Mouse (Mus musculus) limb, embryonic 12.5 days (tissue): ENCODE data around the gene G3bp2. TPM values are rescaled to one million over a fixed set of nuclear protein-coding genes. Genes with fewer than 3 reads are reported as not detected.

Experiments
- ATAC-seq: fragments of 200-750 bp; cut with Nextera tagmentation; 2 replicates; pipeline ENCODE4 v1.8.0; 2017; ENCODE audit warnings: low read depth, moderate TSS enrichment; ENCODE audit not compliant: insufficient number of reproducible peaks, insufficient read depth, low FRiP score, low TSS enrichment
- H3K27ac ChIP-seq: fragments of 300-500 bp; sonication (generic); 2 replicates; pipeline ENCODE4 v1.5.1; 2016; ENCODE audit warnings: mild to moderate bottlenecking, moderate library complexity
- H3K27me3 ChIP-seq: fragments of 300-500 bp; sonication (generic); 2 replicates; pipeline ENCODE4 v1.6.1; 2016; ENCODE audit warnings: mild to moderate bottlenecking, moderate library complexity
- H3K36me3 ChIP-seq: fragments of 300-500 bp; sonication (generic); 2 replicates; pipeline ENCODE4 v1.6.1; 2016; ENCODE audit warnings: mild to moderate bottlenecking, moderate library complexity
- H3K4me1 ChIP-seq: fragments of 300-500 bp; sonication (generic); replicated peaks from 2 replicates; pipeline ENCODE4 v1.6.1; 2016
- H3K4me2 ChIP-seq: fragments of 300-500 bp; sonication (generic); 2 replicates; pipeline ENCODE4 v1.6.1; 2016; ENCODE audit warnings: mild to moderate bottlenecking, moderate library complexity
- H3K4me3 ChIP-seq: fragments of 300-500 bp; sonication (generic); replicated peaks from 2 replicates; pipeline ENCODE4 v1.5.1; 2016; ENCODE audit warnings: mild to moderate bottlenecking
- H3K9ac ChIP-seq: fragments of 300-500 bp; sonication (generic); replicated peaks from 2 replicates; pipeline ENCODE4 v1.6.1; 2016; ENCODE audit warnings: mild to moderate bottlenecking, moderate library complexity
- H3K9me3 ChIP-seq: fragments of 300-500 bp; sonication (generic); 2 replicates; pipeline ENCODE4 v1.6.1; 2016; ENCODE audit warnings: mild to moderate bottlenecking, moderate library complexity
- WGBS: fragments of 180-500 bp; shearing (Covaris S2); methylation state at CpG from one replicate; pipeline ENCODE4 v1.1.7; 2016; 5-methylcytosine and 5-hydroxymethylcytosine counted together
- polyA plus RNA-seq: library from polyadenylated mRNA; unstranded; fragments of >200 nt; fragmentation: Nextera tagmentation; extraction: Ambion mirVana; gene quantifications from 2 replicates; pipeline ENCODE4 v1.2.1, GENCODE M21; 2016

Gene G3bp2
- polyA plus RNA-seq, 1 experiment from 2014 or later: 226 TPM

DNA sequence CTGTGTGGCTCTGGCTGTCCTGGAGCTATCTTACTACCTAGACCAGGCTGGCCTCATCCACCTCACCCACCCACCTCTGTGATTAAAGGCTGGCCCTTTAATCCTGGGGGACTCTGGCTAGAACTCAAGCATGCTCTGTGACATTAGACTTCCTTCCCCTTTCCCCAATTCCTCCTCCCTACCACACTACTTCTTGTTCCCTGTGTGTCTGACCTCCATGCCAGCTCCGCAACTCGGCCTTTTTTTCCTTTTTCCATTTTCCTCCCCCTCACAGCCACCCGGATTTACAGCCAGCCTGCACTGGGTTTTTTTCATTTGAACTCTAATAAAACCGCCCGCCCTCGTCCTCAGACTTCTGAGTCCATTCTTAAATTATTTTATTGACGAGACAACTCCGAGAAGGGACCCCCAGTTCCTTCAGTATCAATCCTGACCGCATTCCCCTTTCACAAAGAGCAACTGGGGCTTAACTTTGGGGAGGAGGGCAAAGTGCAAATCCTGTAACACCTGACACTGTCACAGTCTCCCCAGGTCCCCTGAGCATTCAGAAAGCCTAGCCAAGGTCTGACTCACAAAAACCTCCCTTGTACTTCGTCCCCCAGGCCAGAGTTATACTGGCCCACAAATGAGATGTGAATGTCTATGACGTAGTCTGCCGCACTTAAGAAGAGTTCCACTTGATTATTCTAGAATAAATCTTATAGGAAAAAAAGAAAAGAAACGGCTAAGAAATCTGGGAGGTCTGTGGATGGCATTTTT lies 15.0 kb upstream of the G3bp2 start:
- peak; percentile 52; the same call in 1 of the 2 replicates for ATAC-seq
- peak overlapping the region; percentile 65 for H3K27ac ChIP-seq

DNA sequence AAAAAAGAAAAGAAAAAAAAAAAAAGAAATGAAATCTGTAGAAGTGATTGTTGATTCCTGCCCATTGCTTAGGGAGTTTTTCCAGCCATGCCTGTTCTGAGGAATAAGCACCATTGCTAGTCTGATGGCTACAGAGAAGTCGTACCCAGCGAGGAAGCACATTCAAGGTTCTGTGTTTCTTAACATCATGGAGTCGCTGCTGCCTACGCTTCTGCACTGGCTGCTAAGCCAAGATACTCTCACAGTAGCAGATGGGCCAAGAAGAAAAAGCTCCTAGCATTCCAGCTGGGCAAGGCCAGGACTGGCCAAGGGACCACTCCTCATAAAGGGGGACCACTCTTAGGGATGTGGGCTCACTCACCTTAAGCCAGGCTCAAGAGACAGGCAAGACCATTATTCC lies 14.3 kb upstream of the G3bp2 start:
- Histone ChIP-seq H3K9ac (no peak overlapping the region), H3K27ac (peak overlapping the region; percentile 65), H3K27me3 (no peaks in the 10 kb centered on the region), H3K4me1 (peaks cover 15% of the 10 kb centered on the region), H3K36me3 (no peaks in the 10 kb centered on the region), H3K4me3 (no peak overlapping the region), H3K4me2 (peak overlapping the region; percentile 42), H3K9me3 (no peaks in the 10 kb centered on the region)
- ATAC-seq: no peak
- WGBS: 84% methylated on average over 4 of the region's 4 CpGs

More for the DNA sequence above, 15.0 kb upstream of the G3bp2 start:
- Histone ChIP-seq H3K9ac (peak overlapping the region; percentile 12; the same call in 1 of the 2 replicates), H3K27me3 (no peaks in the 10 kb centered on the region), H3K4me3 (no peak overlapping the region), H3K4me1 (peaks cover 15% of the 10 kb centered on the region), H3K36me3 (no peaks in the 10 kb centered on the region), H3K4me2 (peak overlapping the region; percentile 42), H3K9me3 (no peaks in the 10 kb centered on the region)
- WGBS: 24% methylated on average over 13 of the region's 13 CpGs

DNA sequence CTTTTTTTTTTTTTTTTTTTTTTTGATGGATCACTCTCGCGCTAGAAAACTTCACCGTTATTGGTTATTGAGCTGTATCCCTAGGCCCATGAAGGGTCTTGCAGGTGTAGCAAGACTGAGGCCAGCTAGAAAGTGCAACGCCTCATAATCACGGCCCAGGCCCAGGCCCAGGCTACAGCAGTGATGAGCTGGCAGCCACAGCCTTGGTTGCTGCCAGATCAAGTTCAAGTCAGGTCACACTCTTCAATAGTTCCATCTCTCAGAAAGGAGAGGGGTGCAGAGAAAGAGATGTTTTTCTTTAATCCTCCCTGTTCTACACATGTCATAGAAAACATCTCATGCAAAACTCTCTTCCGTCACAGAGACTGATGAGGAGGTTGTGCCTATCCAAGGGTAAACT lies 13.3 kb upstream of the G3bp2 start:
- H3K27me3 ChIP-seq: no peaks in the 10 kb centered on the region
- 92% methylated on average over 6 of the region's 6 CpGs for whole genome bisulfite sequencing
- no peak overlapping the region for H3K4me3 ChIP-seq
- no peak overlapping the region for H3K4me2 ChIP-seq
- no peak overlapping the region for H3K9ac ChIP-seq
- no peaks in the 10 kb centered on the region for H3K9me3 ChIP-seq
- no peak for ATAC-seq
- peaks cover 15% of the 10 kb centered on the region for H3K4me1 ChIP-seq
- no peak overlapping the region for H3K27ac ChIP-seq
- H3K36me3 ChIP-seq: no peaks in the 10 kb centered on the region

GRCm38 (mm10) chr5:92094062-92094415 lies 10.5 kb upstream of the G3bp2 start:
- no peak overlapping the region for H3K27ac ChIP-seq

DNA sequence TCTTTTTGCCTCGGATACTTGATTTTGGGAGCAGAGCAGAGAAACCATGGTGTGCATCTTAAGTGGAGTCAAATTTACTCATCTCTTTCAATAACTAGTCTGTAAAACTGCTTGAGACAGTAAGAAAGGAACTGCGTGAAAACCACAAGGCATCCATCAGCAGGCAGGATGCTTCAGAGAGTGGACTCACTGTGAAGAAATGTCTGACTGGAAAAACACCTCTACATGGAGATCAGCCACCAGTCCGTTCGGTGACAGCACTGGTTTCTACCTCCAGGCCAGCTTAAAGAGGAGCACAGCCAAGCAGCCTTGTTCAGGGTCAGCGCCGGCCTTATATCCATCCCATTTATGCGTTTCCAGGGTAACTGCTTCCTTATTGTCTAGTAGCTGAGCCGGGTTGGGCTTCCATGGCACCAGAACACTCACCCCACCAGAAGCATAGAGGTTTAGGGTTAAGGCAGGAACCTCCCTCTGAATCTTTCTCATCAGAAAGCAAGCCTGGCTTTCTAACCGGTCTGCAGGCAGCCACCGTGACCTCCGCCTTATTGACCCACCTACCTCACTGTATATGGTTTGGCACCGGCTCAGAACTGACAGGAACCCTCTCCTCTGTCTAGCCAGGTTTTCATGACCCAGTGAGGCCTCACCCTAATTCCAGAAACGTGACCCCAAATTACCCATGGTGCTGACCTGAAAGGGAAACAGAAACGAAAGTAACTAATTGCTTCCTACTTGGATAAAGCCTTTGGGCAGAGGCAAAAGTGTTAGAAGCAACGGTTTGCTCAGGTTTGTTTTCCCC lies 9.9 kb upstream of the G3bp2 start:
- H3K4me2 ChIP-seq: no peak overlapping the region
- H3K27me3 ChIP-seq: no peaks in the 10 kb centered on the region
- no peak for ATAC-seq
- WGBS: 64% methylated on average over 15 of the region's 15 CpGs
- no peaks in the 10 kb centered on the region for H3K9me3 ChIP-seq
- H3K4me3 ChIP-seq: no peak overlapping the region
- H3K36me3 ChIP-seq: no peaks in the 10 kb centered on the region
- peaks cover 11% of the 10 kb centered on the region for H3K4me1 ChIP-seq
- no peak overlapping the region for H3K9ac ChIP-seq
- no peak overlapping the region for H3K27ac ChIP-seq

More at GRCm38 (mm10) chr5:92094062-92094415, 10.5 kb upstream of the G3bp2 start:
- Histone ChIP-seq H3K27me3 (no peaks in the 10 kb centered on the region), H3K4me2 (no peak overlapping the region), H3K4me3 (no peak overlapping the region), H3K4me1 (peaks cover 15% of the 10 kb centered on the region), H3K9ac (no peak overlapping the region), H3K9me3 (no peaks in the 10 kb centered on the region), H3K36me3 (no peaks in the 10 kb centered on the region)
- no peak for ATAC-seq
- 64% methylated on average over 3 of the region's 3 CpGs for WGBS

GRCm38 (mm10) chr5:92087469-92087868 lies 4.0 kb upstream of the G3bp2 start:
- Histone ChIP-seq H3K4me1 (0 out of 2 replicates have a peak, but pooled peaks cover 3% of the 10 kb centered on the region), H3K9me3 (no peaks in the 10 kb centered on the region), H3K36me3 (no peaks in the 10 kb centered on the region), H3K27ac (no peak overlapping the region), H3K27me3 (no peaks in the 10 kb centered on the region), H3K4me3 (no peak overlapping the region), H3K4me2 (no peak overlapping the region), H3K9ac (no peak overlapping the region)
- WGBS: 93% methylated on average over 4 of the region's 4 CpGs
- no peak for ATAC-seq

DNA sequence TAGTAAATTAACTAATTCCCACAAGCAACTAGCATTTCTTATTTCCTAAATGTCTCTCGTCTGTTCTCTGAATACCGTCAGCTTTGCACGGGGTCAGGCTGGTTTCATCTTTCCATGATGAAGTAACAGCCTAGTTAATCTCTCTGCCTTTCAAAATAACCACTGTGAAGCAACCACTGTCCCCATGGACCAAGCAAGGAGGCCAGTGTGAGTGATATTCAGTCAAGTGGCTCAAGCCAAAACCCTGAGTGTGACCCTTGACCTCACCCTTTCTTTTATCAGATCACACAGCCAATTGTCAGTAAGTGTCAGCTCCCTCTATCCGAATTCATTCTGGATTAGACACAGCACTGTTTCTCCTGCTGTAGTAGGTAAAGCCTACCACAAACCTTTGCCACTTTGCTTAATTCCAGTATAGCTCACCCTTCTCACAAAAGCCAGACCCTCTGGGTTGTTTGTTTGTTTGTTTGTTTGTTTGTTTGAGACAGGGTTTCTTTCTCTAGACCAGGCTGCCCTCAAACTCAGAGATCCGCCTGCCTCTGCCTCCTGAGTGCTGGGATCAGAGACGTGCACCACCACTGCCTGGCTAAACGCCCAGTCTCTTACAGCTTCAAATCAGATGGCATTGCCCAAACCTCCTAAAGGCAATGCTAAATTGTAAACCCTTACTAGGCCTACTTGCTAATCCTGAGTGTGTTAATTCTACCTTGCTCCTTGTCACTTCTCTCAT lies 2.5 kb upstream of the G3bp2 start:
- WGBS: 91% methylated on average over 7 of the region's 7 CpGs
- Histone ChIP-seq H3K9me3 (no peaks in the 10 kb centered on the region), H3K36me3 (no peaks in the 10 kb centered on the region), H3K4me1 (peaks cover 16% of the 10 kb centered on the region), H3K27ac (no peak overlapping the region), H3K9ac (no peak overlapping the region), H3K27me3 (no peaks in the 10 kb centered on the region), H3K4me3 (no peak overlapping the region), H3K4me2 (no peak overlapping the region)
- no peak for ATAC-seq

- no peaks in the 10 kb centered on the region for H3K9me3 ChIP-seq
- no peaks in the 10 kb centered on the region for H3K36me3 ChIP-seq
- ATAC-seq: no peak
- H3K4me3 ChIP-seq: no peak overlapping the region
- H3K27me3 ChIP-seq: no peaks in the 10 kb centered on the region
- no peak overlapping the region for H3K27ac ChIP-seq
- peaks cover 23% of the 10 kb centered on the region for H3K4me1 ChIP-seq
- 74% methylated on average over 4 of the region's 4 CpGs for WGBS
- no peak overlapping the region for H3K4me2 ChIP-seq
- H3K9ac ChIP-seq: no peak overlapping the region
Measured at GRCm38 (mm10) chr5:92085246-92085645, 1.7 kb upstream of the G3bp2 start.

DNA sequence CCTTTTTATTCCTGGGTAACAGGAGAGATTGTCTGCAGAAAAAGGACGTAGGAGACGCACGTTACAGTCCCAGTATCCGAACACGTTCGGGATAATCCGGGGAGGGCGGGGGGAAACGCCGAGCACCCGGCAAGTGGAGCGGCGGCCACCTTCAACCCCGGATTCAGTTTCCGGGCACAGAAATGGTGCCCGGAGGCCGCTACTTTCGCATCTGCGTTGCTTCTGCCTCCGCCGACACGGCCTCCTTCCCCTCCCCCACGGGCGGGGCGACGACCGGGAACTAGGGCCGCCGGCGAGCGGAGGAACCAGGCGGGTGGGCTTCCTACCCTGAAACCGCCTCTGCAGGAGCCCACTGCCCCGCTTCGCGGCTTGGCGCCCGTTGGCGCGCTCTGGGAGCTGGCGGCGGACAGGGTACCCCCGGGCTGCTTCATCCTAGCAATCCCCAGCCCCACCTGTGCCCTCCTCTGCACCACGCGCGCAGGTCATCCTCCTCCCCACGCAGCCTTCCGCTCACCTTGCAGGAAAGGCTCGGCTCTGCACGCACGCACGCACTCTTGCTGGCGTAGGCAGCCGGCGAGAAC lies 608 bp downstream of the G3bp2 start:
- Histone ChIP-seq H3K27ac (peak overlapping the region; percentile 99), H3K9me3 (no peaks in the 10 kb centered on the region), H3K4me3 (peak overlapping the region; percentile 96), H3K36me3 (no peaks in the 10 kb centered on the region), H3K9ac (peak overlapping the region; percentile 96), H3K4me2 (peak overlapping the region; percentile 69), H3K4me1 (peaks cover 28% of the 10 kb centered on the region), H3K27me3 (no peaks in the 10 kb centered on the region)
- ATAC-seq: no peak; the same call in 1 of the 2 replicates
- under 1% methylated on average over 51 of the region's 55 CpGs for WGBS

GRCm38 (mm10) chr5:92081326-92081725 lies 2.2 kb downstream of the G3bp2 start:
- H3K9ac ChIP-seq: peak overlapping the region; percentile 96; the same call in 1 of the 2 replicates
- peak overlapping the region; percentile 69 for H3K4me2 ChIP-seq
- ATAC-seq: no peak
- H3K27ac ChIP-seq: no peak overlapping the region
- peak overlapping the region; percentile 96 for H3K4me3 ChIP-seq
- WGBS: 81% methylated on average over 3 of the region's 3 CpGs
- H3K4me1 ChIP-seq: peaks cover 28% of the 10 kb centered on the region
- no peaks in the 10 kb centered on the region for H3K36me3 ChIP-seq
- no peaks in the 10 kb centered on the region for H3K9me3 ChIP-seq
- H3K27me3 ChIP-seq: no peaks in the 10 kb centered on the region

- no peaks in the 10 kb centered on the region for H3K36me3 ChIP-seq
- ATAC-seq: no peak
- no peak overlapping the region for H3K4me3 ChIP-seq
- H3K27me3 ChIP-seq: no peaks in the 10 kb centered on the region
- H3K4me2 ChIP-seq: no peak overlapping the region
- H3K9me3 ChIP-seq: no peaks in the 10 kb centered on the region
- peaks cover 28% of the 10 kb centered on the region for H3K4me1 ChIP-seq
- WGBS: 83% methylated on average over 1 of the region's 1 CpGs
- H3K9ac ChIP-seq: no peak overlapping the region
- no peak overlapping the region for H3K27ac ChIP-seq
Measured at GRCm38 (mm10) chr5:92080400-92080799, 3.1 kb downstream of the G3bp2 start.
